Mouse (Mus musculus): ENCODE data around the gene Hyal3. TPM values are rescaled to one million over a fixed set of nuclear protein-coding genes. Genes with fewer than 3 reads are reported as not detected.

The Hyal3 gene
- polyA plus RNA-seq (2021; fragmentation: Nextera tagmentation): 0.40 and 1.7 TPM in 2 replicates
- long read RNA-seq, experiment 1: 0 reads
- long read RNA-seq, experiment 2, partial matches to known transcripts: 0 of 3 reads
- long read RNA-seq, experiment 2, other reads (novel, unspliced or antisense): 0 of 3 reads

GRCm38 (mm10) chr9:107580501-107581317, at the start of gene Hyal3:
Gene Hyal3, plus strand, starts transcription at chr9:107580818.

GRCm38 (mm10) chr9:107533791-107534407, 46.7 kb upstream of the Hyal3 start, which contains the start of gene Tmem115:
Gene Tmem115, plus strand, starts transcription at chr9:107533945.

GRCm38 (mm10) chr9:107541474-107542351, 38.9 kb upstream of the Hyal3 start, which contains the start of the genes Cyb561d2 and Nprl2:
Gene Cyb561d2, minus strand, starts transcription at chr9:107542193.
Gene Nprl2, plus strand, starts transcription at chr9:107542226.

GRCm38 (mm10) chr9:107547026-107547425, 33.6 kb upstream of the Hyal3 start, which contains the start of gene Zmynd10:
Gene Zmynd10, plus strand, starts transcription at chr9:107547298.

GRCm38 (mm10) chr9:107551117-107551889, 29.3 kb upstream of the Hyal3 start, which contains the start of gene Rassf1:
Gene Rassf1, plus strand, starts transcription at chr9:107551555.

GRCm38 (mm10) chr9:107563029-107563581, 17.5 kb upstream of the Hyal3 start, which contains the start of gene Tusc2:
Gene Tusc2, plus strand, starts transcription at chr9:107563255.

GRCm38 (mm10) chr9:107567702-107568319, 12.8 kb upstream of the Hyal3 start, which contains the start of gene Hyal2:
Gene Hyal2, plus strand, starts transcription at chr9:107567945.

GRCm38 (mm10) chr9:107576357-107577107, 4.1 kb upstream of the Hyal3 start, which contains the start of gene Hyal1:
Gene Hyal1, plus strand, starts transcription at chr9:107576927.

GRCm38 (mm10) chr9:107578587-107578986, 2.0 kb upstream of the Hyal3 start, which contains the start of gene Naa80:
Gene Naa80, plus strand, starts transcription at chr9:107578887.

GRCm38 (mm10) chr9:107586974-107587832, 6.6 kb downstream of the Hyal3 start, which contains the start of gene Ifrd2:
Gene Ifrd2, plus strand, starts transcription at chr9:107587642.

GRCm38 (mm10) chr9:107608741-107609432, 28.3 kb downstream of the Hyal3 start, which contains the start of gene Sema3b:
Gene Sema3b, minus strand, starts transcription at chr9:107609229.

GRCm38 (mm10) chr9:107635279-107636028, 54.8 kb downstream of the Hyal3 start, which contains the start of gene Gnai2:
Gene Gnai2, minus strand, starts transcription at chr9:107635367.

Measured in layer of hippocampus, adult 6 months (tissue).